Mouse (Mus musculus): ENCODE data around the gene Ndufa13.

The Ndufa13 gene

GRCm38 (mm10) chr8:69907106-69907505, 4.7 kb upstream of the Ndufa13 start:
- DNase-seq (ENCODE audit: low spot score in 2 of 2): no peak

GRCm38 (mm10) chr8:69906260-69906659, 3.9 kb upstream of the Ndufa13 start:
- DNase-seq (ENCODE audit: low spot score in 2 of 2): no peak

DNA sequence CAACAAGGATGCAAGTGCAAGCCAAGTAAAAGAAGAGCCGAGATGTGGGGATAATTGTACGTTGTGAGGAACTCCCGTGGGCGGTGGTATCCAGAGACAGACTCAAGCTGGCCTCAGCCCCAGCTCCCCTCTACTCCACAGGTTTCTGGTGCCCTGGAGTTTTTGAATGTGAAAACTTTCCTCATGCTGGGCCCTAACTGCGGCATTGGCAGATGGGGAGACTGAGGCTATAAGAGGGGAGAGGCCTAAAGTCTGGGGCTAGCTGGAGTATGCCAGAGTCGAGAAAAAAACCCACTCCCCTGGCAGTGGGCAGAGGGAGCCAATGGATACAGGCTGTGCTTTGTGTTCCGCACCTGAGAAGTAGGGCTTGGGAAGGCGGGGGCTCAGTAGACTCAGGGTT, 1.7 kb upstream of the Ndufa13 start:
- no peak for DNase-seq (ENCODE audit: low spot score in 2 of 2)

DNA sequence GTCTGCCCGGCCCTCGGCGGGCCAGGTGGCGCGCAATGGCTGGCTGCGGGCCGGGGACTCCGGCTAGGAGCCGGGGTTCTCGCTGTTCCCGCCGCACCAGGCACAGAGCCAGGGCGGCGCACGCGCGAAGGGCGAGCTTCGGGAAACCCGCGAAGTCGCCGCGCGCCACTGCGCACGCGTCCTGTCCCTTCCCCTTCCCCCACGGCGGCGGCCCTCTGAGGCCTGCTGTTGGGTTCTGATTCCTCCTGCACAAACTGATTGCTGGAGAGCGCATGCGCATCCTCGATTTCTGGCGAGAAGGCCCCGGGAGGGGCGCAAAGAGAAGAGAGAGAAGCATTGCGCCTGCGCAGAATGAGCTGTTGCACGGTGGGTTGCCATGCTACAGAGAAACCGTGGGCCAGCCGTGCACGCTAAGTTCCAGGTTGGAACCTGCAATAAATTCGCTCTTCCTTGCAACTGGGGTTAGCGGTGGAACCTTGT, 745 bp upstream of the Ndufa13 start:
- DNase-seq (ENCODE audit: low spot score in 2 of 2): peak; percentile 99

- peak; percentile 96 for DNase-seq (ENCODE audit: low spot score in 2 of 2)
These were observed 735 bp downstream of the Ndufa13 start for GRCm38 (mm10) chr8:69901484-69902162.

GRCm38 (mm10) chr8:69900895-69901451, 1.4 kb downstream of the Ndufa13 start:
- DNase-seq (ENCODE audit: low spot score in 2 of 2): peak in 1 of 2 experiments; percentile 27

DNA sequence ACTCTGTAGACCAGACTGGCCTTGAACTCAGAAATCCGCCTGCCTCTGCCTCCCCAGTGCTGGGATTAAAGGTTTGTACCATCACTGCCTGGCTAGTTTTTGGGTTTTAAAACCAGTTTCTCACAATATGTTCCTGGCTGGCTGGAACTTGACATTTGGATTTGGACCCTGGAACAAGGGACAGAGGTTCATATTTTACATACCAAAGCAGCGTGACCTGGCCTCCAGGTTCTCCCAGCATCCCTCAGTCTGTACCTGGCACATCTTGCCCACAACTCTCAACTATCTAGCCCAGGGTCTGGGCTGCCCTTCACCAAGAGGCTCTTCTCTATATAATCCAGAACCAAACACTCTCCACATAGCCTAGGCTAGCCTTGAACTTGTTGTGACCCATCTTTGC, 2.5 kb downstream of the Ndufa13 start:
- no peak for DNase-seq (ENCODE audit: low spot score in 2 of 2)

- no peak for DNase-seq (ENCODE audit: low spot score in 2 of 2)
These were observed 4.5 kb downstream of the Ndufa13 start for GRCm38 (mm10) chr8:69897857-69898256.

- DNase-seq (ENCODE audit: low spot score in 2 of 2): no peak
These were observed 6.4 kb downstream of the Ndufa13 start for GRCm38 (mm10) chr8:69895772-69896451.

GRCm38 (mm10) chr8:69894836-69895332, 7.5 kb downstream of the Ndufa13 start:
- no peak for DNase-seq (ENCODE audit: low spot score in 2 of 2)

DNA sequence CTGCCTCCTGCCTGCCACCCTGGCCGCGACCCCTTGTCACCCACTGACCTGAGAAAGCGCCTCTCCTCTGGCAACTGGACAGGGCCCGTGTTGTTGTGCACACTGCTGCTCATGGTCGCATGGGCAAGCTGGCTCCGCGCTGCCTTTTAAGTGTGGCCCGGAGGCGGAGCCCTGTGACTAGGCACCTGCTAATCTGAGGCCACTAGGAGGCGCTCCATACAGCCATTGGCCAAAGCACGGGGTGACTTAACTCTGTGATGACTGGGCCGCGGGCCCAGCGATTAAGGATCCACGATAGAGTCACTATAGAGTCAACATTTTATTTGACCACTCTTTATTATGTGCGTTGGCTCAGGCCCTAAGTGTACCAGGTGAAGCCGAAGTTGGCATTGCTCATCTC, 8.5 kb downstream of the Ndufa13 start:
- peak; percentile 16 to 51 for DNase-seq (ENCODE audit: low spot score in 2 of 2)

GRCm38 (mm10) chr8:69890813-69891241, 11.5 kb downstream of the Ndufa13 start:
- peak in 1 of 2 experiments; percentile 53 for DNase-seq (ENCODE audit: low spot score in 2 of 2)

- no peak for DNase-seq (ENCODE audit: low spot score in 2 of 2)
These were observed 13.5 kb downstream of the Ndufa13 start for GRCm38 (mm10) chr8:69888902-69889301.

GRCm38 (mm10) chr8:69888244-69888866, 14.0 kb downstream of the Ndufa13 start:
- no peak for DNase-seq (ENCODE audit: low spot score in 2 of 2)

- DNase-seq (ENCODE audit: low spot score in 2 of 2): no peak
These were observed 14.8 kb downstream of the Ndufa13 start, which contains the start of gene Cilp2 for GRCm38 (mm10) chr8:69887289-69888243. Cilp2 (minus strand) TSS chr8:69887687.

DNA sequence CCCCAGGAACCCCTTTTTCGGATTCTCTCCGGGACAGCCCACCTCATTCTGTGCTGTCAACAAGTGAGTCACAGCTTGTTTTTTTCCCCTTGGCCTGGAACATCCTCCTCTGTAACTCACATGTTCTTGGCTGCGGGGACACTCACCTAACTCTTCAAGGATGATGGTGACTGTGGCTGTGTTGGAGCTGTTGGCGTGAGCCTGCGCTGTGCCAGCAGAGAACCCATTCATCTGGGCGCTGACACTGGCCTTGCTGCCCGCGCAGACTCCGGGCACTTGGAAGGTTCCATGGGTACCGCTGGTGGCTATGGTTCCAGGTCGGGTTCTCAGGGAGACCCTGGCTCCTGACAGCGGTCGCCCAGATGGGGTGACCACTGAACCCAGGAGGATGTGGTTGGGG, 18.2 kb downstream of the Ndufa13 start:
- no peak for DNase-seq (ENCODE audit: low spot score in 2 of 2)

DNA sequence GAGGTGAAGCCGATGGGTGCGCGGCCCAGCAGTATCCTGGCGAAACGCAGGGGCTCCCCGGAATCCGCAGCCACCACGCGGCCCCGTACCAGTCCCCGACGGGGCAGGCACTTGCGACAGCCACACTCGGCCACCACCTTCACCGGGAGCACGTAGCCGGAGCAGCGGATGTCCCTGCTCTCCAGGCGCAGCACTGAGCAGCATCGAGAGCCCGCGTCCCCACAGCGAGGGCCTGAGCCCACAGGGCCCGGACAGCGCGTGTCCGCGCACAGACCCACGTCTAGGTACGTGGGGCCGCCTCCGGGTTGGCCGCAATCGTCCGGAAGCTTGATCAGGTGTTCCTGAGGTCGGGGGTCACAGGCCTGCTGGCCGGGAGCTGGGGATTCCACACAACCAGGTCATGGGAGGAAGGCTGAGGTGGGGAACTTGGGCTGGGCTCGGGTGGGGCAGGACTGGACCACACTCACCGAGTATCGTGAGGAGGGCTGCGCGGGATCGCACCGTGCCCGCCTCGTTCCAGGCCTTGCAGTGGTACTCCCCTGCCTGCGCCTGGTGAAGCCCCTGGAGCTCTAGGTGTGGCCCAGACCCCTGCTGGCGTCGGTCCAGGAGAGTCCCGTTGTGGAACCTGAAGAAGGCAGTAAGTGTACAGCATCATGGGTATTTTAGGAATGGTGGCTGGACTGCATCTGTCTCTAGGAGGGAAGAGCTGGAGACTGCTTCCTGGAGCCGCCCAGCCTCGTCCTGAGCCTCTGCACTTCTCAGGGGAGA, 19.3 kb downstream of the Ndufa13 start:
- DNase-seq (ENCODE audit: low spot score in 2 of 2): no peak

- peak in 1 of 2 experiments; percentile 31 for DNase-seq (ENCODE audit: low spot score in 2 of 2)
These were observed 20.2 kb downstream of the Ndufa13 start for GRCm38 (mm10) chr8:69882021-69882756.

DNA sequence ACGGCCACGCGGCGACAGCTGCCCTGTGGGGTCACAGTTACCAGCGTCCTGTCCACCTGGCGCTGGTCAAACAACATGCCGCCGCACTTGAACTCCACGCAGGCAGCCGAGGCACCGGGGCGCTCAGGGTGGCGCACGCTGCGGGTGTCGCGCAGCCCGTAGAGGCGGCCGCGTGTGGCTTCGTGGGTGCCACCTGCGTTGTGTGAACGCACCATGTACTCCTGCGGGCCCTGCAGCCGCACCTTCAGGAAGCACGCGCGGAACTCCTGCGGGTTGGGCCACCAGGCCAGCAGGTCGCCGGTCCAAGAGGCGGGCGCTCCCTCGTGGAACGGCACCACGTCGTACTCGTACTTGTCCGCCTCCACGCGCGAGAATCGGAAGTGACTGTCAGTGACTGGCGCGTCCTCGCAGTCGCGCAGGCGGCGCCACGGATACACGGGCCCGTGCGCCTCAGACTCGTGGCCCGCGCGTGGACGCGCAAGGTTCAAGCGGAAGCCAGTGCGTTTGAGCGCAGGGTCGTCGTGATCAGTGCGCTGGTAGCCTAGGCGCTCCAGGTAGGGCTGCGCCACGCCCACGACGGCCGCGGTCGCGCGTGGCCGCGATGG, 21.0 kb downstream of the Ndufa13 start:
- no peak for DNase-seq (ENCODE audit: low spot score in 2 of 2)

Data from thymus, postnatal 10 days (tissue).